Mouse (Mus musculus) left cerebral cortex, adult 2 months (tissue): ENCODE results near the gene Arhgap30. TPM values are rescaled to one million over a fixed set of nuclear protein-coding genes. Genes with fewer than 3 reads are reported as not detected.

Experiments used
- DNase-seq, 2 experiments: peaks; one replicate each; pipeline ENCODE4 v3.0.0; 2021 to 2022; ENCODE audit warnings: low spot score in 2 of 2, mixed read lengths in 1 of 2; ENCODE audit errors: extremely low spot score in 1 of 2
- H3K27ac ChIP-seq: fragments of 200-600 bp; 2 replicates; pipeline ENCODE4 v1.8.1; 2022
- H3K4me3 ChIP-seq: fragments of 200-600 bp; 2 replicates; pipeline ENCODE4 v1.8.1; 2022
- CTCF ChIP-seq: fragments of 200-600 bp; IDR thresholded peaks from 2 replicates; pipeline ENCODE4 v1.8.1; 2022; ENCODE audit warnings: antibody characterized with exemption, mild to moderate bottlenecking, moderate library complexity
- intact Hi-C: fragments of 180-260 bp; cut with DNase I; formaldehyde crosslinking; loops from one replicate; pipeline ENCODE4 v1.15.1; 2025
- total RNA-seq, 2 experiments: library from RNA; stranded (reverse); gene quantifications; 2 replicates each; pipeline ENCODE4 v1.2.3; 2021

Arhgap30 gene
- total RNA-seq, 2 experiments from 2014 or later, result 2.0 to 2.2 TPM

DNA sequence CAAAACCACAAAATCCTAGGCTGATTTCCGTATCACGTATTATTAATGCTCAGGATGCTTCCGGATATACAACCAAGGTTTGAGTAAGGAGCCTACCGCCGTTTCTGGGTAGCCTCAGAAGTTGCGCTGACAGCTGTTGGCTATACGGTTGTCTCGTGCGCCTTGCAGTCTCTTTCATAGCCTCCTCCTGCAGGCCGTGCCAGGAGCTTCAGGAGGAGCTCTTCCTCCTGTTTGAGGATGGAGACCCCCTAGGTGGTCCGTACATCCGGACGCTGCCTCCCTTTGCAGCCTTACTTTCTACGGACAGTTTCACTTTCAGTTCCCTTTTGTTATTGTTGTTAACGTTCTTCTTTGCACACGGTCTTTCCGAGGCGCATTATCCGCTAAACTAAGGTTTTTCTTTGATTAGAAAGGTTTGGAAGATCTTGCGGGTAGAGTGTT, 23.3 kb downstream of the Arhgap30 start:
- DNase-seq, result peak in 1 of 2 experiments; percentile 31
- peak overlapping the region; percentile 99 for H3K27ac ChIP-seq
- peak; percentile 5 for TF ChIP-seq CTCF
- peak overlapping the region; percentile 86 for H3K4me3 ChIP-seq
- intact Hi-C loops, result loop anchor here (2.0 to 5.0 kb wide), 3 partner anchors 59 to 300 kb away; partner anchors contain the start of genes Cfap126 and Ufc1

DNA sequence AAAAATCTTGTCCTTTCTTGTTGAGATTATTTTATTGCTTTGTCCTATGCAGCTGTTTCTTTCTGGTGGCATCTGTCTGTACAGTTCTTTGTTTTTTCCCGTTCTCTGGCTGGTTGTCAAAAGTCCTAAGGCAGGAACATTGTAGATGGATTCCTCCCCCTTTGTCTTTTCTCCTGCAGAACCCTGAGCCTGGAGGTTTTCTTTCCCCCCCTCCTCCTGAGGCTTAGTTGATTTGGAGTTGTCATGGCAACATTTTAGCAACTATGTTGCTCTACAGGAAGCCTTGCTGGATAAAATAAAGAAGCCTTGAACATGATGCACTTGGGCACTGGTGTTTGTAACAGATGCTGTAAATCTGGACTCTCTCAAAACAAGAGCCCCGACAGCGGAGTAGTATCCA, 23.7 kb downstream of the Arhgap30 start:
- no peak for DNase-seq
- intact Hi-C loops, result loop anchor here (2.0 to 5.0 kb wide), 3 partner anchors 58 to 300 kb away; partner anchors contain the start of genes Cfap126 and Ufc1
- TF ChIP-seq CTCF, result no peak
- peak overlapping the region; percentile 86 for H3K4me3 ChIP-seq
- H3K27ac ChIP-seq, result peak overlapping the region; percentile 99

DNA sequence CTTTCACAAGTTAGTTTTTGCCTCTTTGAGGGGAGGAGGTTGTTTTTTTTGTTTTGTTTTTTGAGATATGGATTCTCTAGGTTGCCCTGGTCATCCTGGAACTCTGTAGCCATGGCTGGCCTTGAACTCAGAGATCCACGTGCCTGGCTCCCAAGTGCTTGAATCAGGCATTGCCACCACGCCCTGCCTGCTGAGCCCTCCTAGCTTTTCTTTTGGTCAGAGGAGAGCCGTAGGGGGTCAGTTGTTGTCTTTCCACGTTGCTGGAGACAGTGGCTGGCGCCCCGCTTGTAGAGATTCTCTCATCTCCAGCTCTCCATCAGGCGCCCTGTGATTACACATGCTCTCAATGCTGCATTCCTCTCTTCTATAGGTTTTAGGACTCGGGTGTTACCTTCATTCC, 24.9 kb downstream of the Arhgap30 start:
- TF ChIP-seq CTCF, result no peak
- Histone ChIP-seq H3K4me3 (no peak overlapping the region), H3K27ac (no peak overlapping the region)
- intact Hi-C loops, result loop anchor here (2.0 to 5.0 kb wide), 3 partner anchors 57 to 301 kb away; partner anchors contain the start of genes Cfap126 and Ufc1
- no peak for DNase-seq

DNA sequence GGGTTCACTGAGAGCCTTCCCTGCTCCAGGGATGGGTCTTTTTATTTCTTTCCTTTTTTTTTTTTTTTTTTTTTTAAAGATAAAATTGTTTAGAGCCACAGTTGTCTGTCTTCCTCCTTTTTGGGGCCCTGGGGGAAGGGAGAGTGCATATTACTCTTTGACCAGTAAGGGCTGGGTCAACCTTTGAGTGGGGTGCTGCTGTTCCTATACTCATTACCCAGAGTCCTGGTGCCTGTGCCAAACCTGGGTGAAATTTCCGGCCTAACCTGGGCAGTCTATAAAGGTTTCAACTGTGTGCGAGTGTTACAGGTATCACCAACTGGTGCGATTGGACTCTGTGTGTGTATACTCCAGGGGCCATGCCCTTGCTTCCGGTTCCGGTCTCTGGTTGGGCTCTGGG, 29.9 kb downstream of the Arhgap30 start, which contains the start of gene Tstd1:
TSS of gene Tstd1 (plus strand) at position 213 of the 400 bp plus-strand sequence.
- DNase-seq, result no peak
- intact Hi-C loops, result no loop called here
- TF ChIP-seq CTCF, result no peak
- Histone ChIP-seq H3K4me3 (no peak within 1 kb of the TSS), H3K27ac (no peak within 1 kb of the TSS)

GRCm38 (mm10) chr1:171419291-171419882, 30.6 kb downstream of the Arhgap30 start:
- Histone ChIP-seq H3K4me3 (no peak overlapping the region), H3K27ac (no peak overlapping the region)
- no peak for DNase-seq
- no peak for TF ChIP-seq CTCF
- intact Hi-C loops, result no loop called here

- no peak for DNase-seq
- TF ChIP-seq CTCF, result no peak
- Histone ChIP-seq H3K4me3 (no peak overlapping the region), H3K27ac (no peak overlapping the region)
- intact Hi-C loops, result no loop called here
Observed at GRCm38 (mm10) chr1:171419905-171420304, 31.2 kb downstream of the Arhgap30 start.

- Histone ChIP-seq H3K27ac (no peak overlapping the region), H3K4me3 (no peak overlapping the region)
- TF ChIP-seq CTCF, result no peak
- DNase-seq, result no peak
- intact Hi-C loops, result no loop called here
Observed at GRCm38 (mm10) chr1:171422504-171423095, 33.8 kb downstream of the Arhgap30 start.

DNA sequence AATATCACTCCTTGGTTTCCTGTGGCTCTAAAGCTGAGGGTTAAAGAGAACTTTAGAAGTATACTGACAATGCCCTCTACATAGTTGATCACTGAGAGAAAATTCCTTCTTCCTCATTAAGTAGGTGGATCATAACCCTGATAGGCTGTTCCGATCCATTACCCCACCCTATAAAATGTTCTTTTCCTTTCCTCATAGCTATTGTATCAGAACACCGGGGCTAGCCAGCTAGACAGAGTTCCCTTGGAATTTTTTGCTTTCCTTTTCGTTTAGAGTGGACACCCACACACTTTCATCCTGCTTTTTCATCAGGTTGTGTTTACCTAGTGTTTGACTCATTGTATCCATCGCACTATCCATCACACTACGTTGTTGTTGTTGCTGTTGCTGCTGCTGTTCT, 35.9 kb downstream of the Arhgap30 start:
- no peak overlapping the region for H3K27ac ChIP-seq
- TF ChIP-seq CTCF, result no peak
- no peak for DNase-seq
- no peak overlapping the region for H3K4me3 ChIP-seq
- intact Hi-C loops, result no loop called here

GRCm38 (mm10) chr1:171425126-171425525, 36.4 kb downstream of the Arhgap30 start:
- no peak overlapping the region for H3K27ac ChIP-seq
- no peak for DNase-seq
- H3K4me3 ChIP-seq, result no peak overlapping the region
- intact Hi-C loops, result no loop called here
- no peak for TF ChIP-seq CTCF

- H3K4me3 ChIP-seq, result no peak overlapping the region
- TF ChIP-seq CTCF, result no peak
- intact Hi-C loops, result no loop called here
- no peak overlapping the region for H3K27ac ChIP-seq
- no peak for DNase-seq
Observed at GRCm38 (mm10) chr1:171432158-171432557, 43.4 kb downstream of the Arhgap30 start.

- DNase-seq, result no peak
- intact Hi-C loops, result no loop called here
- no peak overlapping the region for H3K4me3 ChIP-seq
- no peak overlapping the region for H3K27ac ChIP-seq
- TF ChIP-seq CTCF, result no peak
Observed at GRCm38 (mm10) chr1:171435288-171435814, 46.6 kb downstream of the Arhgap30 start.

GRCm38 (mm10) chr1:171435974-171436373, 47.2 kb downstream of the Arhgap30 start:
- H3K27ac ChIP-seq, result no peak overlapping the region
- H3K4me3 ChIP-seq, result no peak overlapping the region
- no peak for DNase-seq
- no peak for TF ChIP-seq CTCF
- intact Hi-C loops, result no loop called here
